Mouse (Mus musculus) kidney, adult 2 months (tissue): ENCODE results near the gene Smok3a.

Experiments used
- CTCF ChIP-seq: fragments of 200-500 bp; conservative IDR thresholded peaks from 2 replicates; pipeline ENCODE4 v1.5.1; 2011; ENCODE audit warnings: low read depth, mild to moderate bottlenecking, control low read depth, low read length, moderate library complexity, mixed read lengths; ENCODE audit not compliant: insufficient read depth, insufficient read length
- POLR2A ChIP-seq: fragments of 200-500 bp; IDR thresholded peaks from one replicate; pipeline ENCODE4 v1.6.1; 2011; ENCODE audit warnings: low read depth, low read length, control low read depth

DNA sequence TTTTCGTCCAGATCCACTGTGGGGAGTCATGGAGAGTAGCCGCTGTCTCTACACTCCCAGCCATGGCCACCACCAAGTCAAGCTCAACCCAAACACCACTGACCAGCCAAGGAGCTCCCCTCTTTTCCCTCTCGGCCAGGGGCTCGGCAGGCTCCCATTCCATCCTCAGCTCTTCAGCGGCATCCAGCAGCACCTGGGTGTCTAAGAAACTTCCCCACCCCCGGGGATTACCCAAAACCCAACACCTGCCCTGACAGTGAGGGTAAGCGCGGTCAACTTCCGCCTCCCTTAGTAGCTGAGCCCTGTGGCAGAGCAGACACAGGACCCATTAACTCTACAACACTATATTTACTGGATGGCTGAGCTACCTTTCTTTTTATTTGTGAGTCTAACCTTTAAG is 60.4 kb downstream of the Smok3a start:
- TF ChIP-seq CTCF (no peak), POLR2A (no peak)
